Mouse (Mus musculus): ENCODE results near the gene Olfr1258.
"Not testable (repeated sequence)": the region's sequence is repeated elsewhere in the genome, so short reads cannot be mapped to it uniquely, and the experiment has no call there.

Olfr1258 gene

DNA sequence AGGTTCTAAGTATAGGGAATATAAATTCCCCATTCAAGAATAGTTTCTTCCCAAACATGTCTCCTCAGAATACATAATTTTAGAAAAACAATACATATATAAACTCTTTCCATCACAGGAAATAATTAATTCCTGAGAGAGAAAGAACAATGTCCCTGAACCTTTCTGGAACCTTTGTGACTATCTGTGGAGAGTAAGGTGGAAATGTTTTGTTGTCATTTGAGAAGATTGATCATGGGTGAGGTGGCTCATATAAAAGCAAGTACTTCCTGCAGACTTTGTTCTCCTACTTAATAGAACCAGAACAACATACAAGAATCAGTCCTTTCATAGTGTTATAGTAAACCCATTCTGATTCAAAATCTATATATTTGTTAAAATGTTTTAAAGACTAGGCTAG, at the start of gene Olfr1258:
Gene Olfr1258, plus strand, starts transcription at position 301 of the 400 bp plus-strand sequence.
- DNase-seq: no peak

DNA sequence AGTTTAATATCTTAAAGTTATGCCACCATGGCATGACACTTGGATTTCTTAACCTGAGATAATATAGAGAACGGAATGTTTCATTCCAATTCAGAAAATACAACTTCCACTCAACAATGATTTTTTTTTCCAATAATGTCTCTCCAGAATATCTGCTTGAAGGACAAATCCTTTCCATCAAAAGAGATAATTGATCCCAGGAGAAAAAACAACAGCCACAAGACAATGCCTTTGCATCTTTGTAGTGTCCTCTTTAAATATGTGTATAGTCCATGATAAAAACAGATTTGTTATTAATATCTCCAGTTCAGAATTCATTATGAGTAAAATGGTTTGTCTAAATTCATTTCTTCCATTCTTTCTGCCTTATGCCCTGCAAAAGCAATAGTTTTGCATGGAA, 49.0 kb upstream of the Olfr1258 start, which contains the start of gene Olfr1257:
Gene Olfr1257, plus strand, starts transcription at position 301 of the 400 bp plus-strand sequence.
- DNase-seq: no peak

DNA sequence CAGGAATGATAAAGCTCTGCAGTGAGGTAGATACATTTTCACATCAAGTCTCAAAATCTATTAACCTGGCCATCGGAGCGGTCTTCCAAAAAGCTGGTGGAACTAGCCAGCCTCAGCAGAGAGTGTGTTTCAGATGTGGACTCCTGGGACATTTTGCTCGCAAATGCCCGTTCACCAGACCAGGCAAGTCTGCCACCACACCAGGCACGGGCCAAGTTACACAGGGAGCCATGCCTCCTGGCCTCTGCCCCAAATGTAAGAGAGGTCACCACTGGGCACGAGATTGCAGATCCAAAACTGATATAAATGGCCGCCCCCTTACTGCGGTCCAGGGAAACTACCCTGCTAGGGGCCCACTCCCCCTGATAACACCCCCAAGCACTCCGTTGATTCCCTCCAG, 14.5 kb upstream of the Olfr1258 start:
- DNase-seq: not testable (repeated sequence)

DNA sequence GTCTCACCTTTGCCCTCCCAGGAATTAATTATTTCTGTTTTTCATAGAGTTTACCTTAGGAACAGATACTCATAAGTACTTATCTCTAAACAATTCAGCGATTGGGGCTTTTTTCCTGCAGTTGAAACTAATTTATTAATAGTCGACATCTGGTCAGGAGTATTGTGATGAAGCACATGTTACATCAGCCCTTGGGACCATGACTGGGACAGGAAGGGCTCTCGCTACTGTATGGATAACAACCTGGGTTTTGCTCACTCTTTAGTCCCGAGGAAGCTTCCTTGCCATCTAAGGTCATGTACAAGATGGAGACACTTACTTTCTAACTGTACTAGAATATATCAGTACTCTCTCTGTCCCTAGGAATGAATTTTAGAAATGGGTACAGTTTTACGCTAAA, 21.5 kb downstream of the Olfr1258 start, which contains the start of gene Olfr1259:
Gene Olfr1259, minus strand, starts transcription at position 101 of the 400 bp plus-strand sequence.
- DNase-seq: no peak

DNA sequence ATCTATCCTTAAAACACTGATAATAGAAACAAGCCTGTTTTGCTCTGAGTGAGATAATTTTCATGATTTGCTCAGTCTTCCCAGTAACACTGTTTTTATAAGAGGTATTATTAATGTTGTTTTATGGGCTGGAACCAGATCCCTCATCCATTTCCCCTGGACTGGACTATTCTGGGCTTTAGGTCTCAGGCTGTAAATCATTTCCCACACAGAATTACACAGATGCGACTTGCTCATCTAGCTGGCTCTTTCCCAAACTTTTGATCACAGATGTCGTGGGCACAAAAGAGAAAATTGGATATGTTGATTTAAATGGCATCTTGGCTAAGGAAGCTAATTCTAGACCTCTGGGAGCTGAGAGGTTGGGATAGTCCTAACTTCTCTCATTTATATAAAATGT, 47.1 kb downstream of the Olfr1258 start, which contains the start of gene Olfr1260:
Gene Olfr1260, plus strand, starts transcription at position 157 of the 400 bp plus-strand sequence.
- DNase-seq: peak; percentile 34

DNA sequence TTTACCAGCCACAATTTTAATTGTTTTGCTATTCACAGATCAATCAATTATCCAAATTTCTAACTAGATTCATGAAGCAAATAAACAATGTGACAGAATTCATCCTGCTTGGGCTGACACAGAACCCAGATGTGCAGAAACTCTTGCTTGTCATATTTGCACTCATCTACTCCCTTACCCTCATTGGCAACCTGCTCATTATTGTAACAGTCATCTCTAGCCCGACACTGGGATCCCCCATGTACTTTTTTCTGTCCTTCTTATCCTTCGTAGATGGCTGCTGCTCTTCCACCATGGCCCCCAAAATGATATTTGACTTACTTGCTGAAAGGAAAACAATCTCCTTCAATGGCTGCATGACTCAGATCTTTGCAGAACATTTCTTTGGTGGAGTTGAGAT, 50.6 kb downstream of the Olfr1258 start:
- DNase-seq: no peak
